Mouse (Mus musculus): ENCODE measurements around the gene Sytl4. TPM values are rescaled to one million over a fixed set of nuclear protein-coding genes. Genes with fewer than 3 reads are reported as not detected.

Gene Sytl4
- polyA plus RNA-seq, 1 experiment: 42.9 TPM

Other genes with a start within 250 kb of the Sytl4 start
- gene Tnmd, start 130.8 kb downstream of the Sytl4 start, polyA plus RNA-seq (2012; rRNA removed): 0.69 and 1.2 TPM in 2 replicates
- gene Tspan6, start 83.4 kb downstream of the Sytl4 start, polyA plus RNA-seq (2012; rRNA removed): 12.2 and 19.2 TPM in 2 replicates
- gene Srpx2, start 73.4 kb downstream of the Sytl4 start, polyA plus RNA-seq (2012; rRNA removed): 9.3 and 23.4 TPM in 2 replicates
- gene Cstf2, start 77.4 kb upstream of the Sytl4 start, polyA plus RNA-seq (2012; rRNA removed): 24.0 and 31.0 TPM in 2 replicates
- gene Xkrx, start 180.3 kb upstream of the Sytl4 start, polyA plus RNA-seq (2012; rRNA removed): 8.8 and 11.9 TPM in 2 replicates
- 0.14 and 0.24 TPM in 2 replicates for gene Arl13a, start 205.7 kb upstream of the Sytl4 start, polyA plus RNA-seq (2012; rRNA removed)
- not detected in 2 replicates for gene Nox1, start 240.1 kb upstream of the Sytl4 start, polyA plus RNA-seq (2012; rRNA removed)

Data from gonadal fat pad, adult 2 months (tissue).